Mouse (Mus musculus) hindbrain, embryonic 12.5 days (tissue): ENCODE results near the gene Pbld1. TPM values are rescaled to one million over a fixed set of nuclear protein-coding genes. Genes with fewer than 3 reads are reported as not detected.

ENCODE experiments used
- ATAC-seq: fragments of 200-750 bp; cut with Nextera tagmentation; 2 replicates; pipeline ENCODE4 v1.8.0; 2017; ENCODE audit warnings: moderate TSS enrichment; ENCODE audit not compliant: low FRiP score
- H3K27ac ChIP-seq: fragments of 300-500 bp; sonication (generic); 2 replicates; pipeline ENCODE4 v1.5.1; 2016; ENCODE audit warnings: mild to moderate bottlenecking
- H3K27me3 ChIP-seq: fragments of 300-500 bp; sonication (generic); 2 replicates; pipeline ENCODE4 v1.6.1; 2016; ENCODE audit warnings: mild to moderate bottlenecking
- H3K36me3 ChIP-seq: fragments of 300-500 bp; sonication (generic); 2 replicates; pipeline ENCODE4 v1.6.1; 2016; ENCODE audit warnings: mild to moderate bottlenecking
- H3K4me1 ChIP-seq: fragments of 300-500 bp; sonication (generic); 2 replicates; pipeline ENCODE4 v1.6.1; 2016
- H3K4me2 ChIP-seq: fragments of 300-500 bp; sonication (generic); replicated peaks from 2 replicates; pipeline ENCODE4 v1.6.1; 2016; ENCODE audit warnings: mild to moderate bottlenecking
- H3K4me3 ChIP-seq: fragments of 300-500 bp; sonication (generic); 2 replicates; pipeline ENCODE4 v1.5.1; 2016; ENCODE audit warnings: mild to moderate bottlenecking
- H3K9ac ChIP-seq: fragments of 300-500 bp; sonication (generic); 2 replicates; pipeline ENCODE4 v1.6.1; 2016; ENCODE audit warnings: mild to moderate bottlenecking, moderate library complexity
- H3K9me3 ChIP-seq: fragments of 300-500 bp; sonication (generic); replicated peaks from 2 replicates; pipeline ENCODE4 v1.6.1; 2016; ENCODE audit warnings: mild to moderate bottlenecking
- WGBS: fragments of 180-500 bp; shearing (Covaris S2); methylation state at CpG from one replicate; pipeline ENCODE4 v1.1.7; 2016; 5-methylcytosine and 5-hydroxymethylcytosine counted together
- polyA plus RNA-seq: library from polyadenylated mRNA; unstranded; fragments of >200 nt; fragmentation: Nextera tagmentation; extraction: Ambion mirVana; gene quantifications from 2 replicates; pipeline ENCODE4 v1.2.1, GENCODE M21; 2016

The Pbld1 gene
- polyA plus RNA-seq, 1 experiment from 2014 or later, result 0.83 TPM

DNA sequence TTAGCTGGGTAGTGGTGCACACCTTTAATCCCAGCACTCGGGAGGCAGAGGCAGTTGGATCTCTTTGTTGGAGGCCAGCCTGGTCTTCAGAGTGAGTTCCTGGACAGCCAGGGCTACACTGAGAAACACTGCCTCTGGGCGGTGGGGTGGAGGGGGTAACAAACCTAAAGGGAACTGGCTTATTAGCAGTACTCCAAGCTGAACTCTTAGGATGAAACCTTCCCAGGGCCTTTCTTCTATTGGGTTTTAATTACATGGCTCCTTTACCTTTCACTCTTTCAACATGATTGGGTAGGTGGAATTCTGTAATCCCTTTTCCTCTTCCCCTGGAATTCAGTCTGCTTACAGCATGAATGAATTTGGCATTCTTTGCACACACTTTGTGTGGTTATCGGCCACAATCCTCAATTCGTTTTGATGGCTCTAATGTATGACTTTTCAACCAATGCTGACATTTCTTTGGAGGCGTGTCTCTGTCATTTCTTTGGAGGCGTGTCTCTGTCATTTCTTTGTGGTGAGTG is 34.4 kb upstream of the Pbld1 start:
- 16% methylated on average over 6 of the region's 6 CpGs for WGBS
- H3K4me3 ChIP-seq, result peak overlapping the region; percentile 92; the same call in 1 of the 2 replicates

GRCm38 (mm10) chr10:63026156-63026794 is 33.7 kb upstream of the Pbld1 start:
- Histone ChIP-seq H3K4me2 (peak overlapping the region; percentile 76), H3K9ac (peak overlapping the region; percentile 32; the same call in 1 of the 2 replicates), H3K36me3 (no peaks in the 10 kb centered on the region), H3K4me3 (peak overlapping the region; percentile 0; the same call in 1 of the 2 replicates), H3K27ac (peak overlapping the region; percentile 100), H3K9me3 (no peaks in the 10 kb centered on the region), H3K27me3 (no peaks in the 10 kb centered on the region), H3K4me1 (peaks cover 40% of the 10 kb centered on the region)
- 9% methylated on average over 8 of the region's 8 CpGs for WGBS
- ATAC-seq, result peak; percentile 22

More for the DNA sequence above, 34.4 kb upstream of the Pbld1 start:
- H3K4me2 ChIP-seq, result peak overlapping the region; percentile 76
- H3K4me1 ChIP-seq, result peaks cover 46% of the 10 kb centered on the region
- no peaks in the 10 kb centered on the region for H3K27me3 ChIP-seq
- no peaks in the 10 kb centered on the region for H3K9me3 ChIP-seq
- peak overlapping the region; percentile 100 for H3K27ac ChIP-seq
- H3K36me3 ChIP-seq, result no peaks in the 10 kb centered on the region
- ATAC-seq, result no peak
- peak overlapping the region; percentile 3; the same call in 1 of the 2 replicates for H3K9ac ChIP-seq

DNA sequence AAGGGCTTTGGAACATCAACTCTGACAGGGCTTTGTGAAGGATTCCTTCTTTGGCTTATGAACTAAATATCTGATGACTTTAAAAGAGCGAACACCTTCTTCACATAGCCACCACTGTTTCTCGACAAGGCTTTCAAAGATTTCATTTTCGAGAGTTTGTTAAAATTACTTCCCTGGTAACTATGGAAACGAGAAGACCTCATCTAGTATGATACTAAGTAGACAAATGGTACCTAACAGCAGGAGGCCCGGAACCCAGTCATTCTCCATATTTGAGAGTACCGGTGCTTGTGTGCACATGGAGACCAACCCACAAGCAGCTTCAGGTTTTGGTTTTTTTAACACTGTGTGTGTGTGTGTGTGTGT is 33.2 kb upstream of the Pbld1 start:
- Histone ChIP-seq H3K27ac (peak overlapping the region; percentile 100), H3K27me3 (no peaks in the 10 kb centered on the region), H3K9ac (peak overlapping the region; percentile 32; the same call in 1 of the 2 replicates), H3K4me2 (peak overlapping the region; percentile 76), H3K36me3 (no peaks in the 10 kb centered on the region), H3K4me3 (0 out of 2 replicates have a peak overlapping the region, but pooled peaks have one; percentile 0), H3K4me1 (peaks cover 35% of the 10 kb centered on the region), H3K9me3 (no peaks in the 10 kb centered on the region)
- no peak for ATAC-seq
- 34% methylated on average over 6 of the region's 6 CpGs for WGBS

- WGBS, result 85% methylated on average over 10 of the region's 10 CpGs
- H3K4me2 ChIP-seq, result 0 out of 2 replicates have a peak overlapping the region, but pooled peaks have one; percentile 76
- H3K4me3 ChIP-seq, result no peak overlapping the region
- H3K27me3 ChIP-seq, result no peaks in the 10 kb centered on the region
- peaks cover 32% of the 10 kb centered on the region for H3K4me1 ChIP-seq
- no peaks in the 10 kb centered on the region for H3K36me3 ChIP-seq
- H3K27ac ChIP-seq, result peak overlapping the region; percentile 100
- no peak for ATAC-seq
- peak overlapping the region; percentile 13; the same call in 1 of the 2 replicates for H3K9ac ChIP-seq
- no peaks in the 10 kb centered on the region for H3K9me3 ChIP-seq
Measured at GRCm38 (mm10) chr10:63027376-63028161, 32.4 kb upstream of the Pbld1 start.

DNA sequence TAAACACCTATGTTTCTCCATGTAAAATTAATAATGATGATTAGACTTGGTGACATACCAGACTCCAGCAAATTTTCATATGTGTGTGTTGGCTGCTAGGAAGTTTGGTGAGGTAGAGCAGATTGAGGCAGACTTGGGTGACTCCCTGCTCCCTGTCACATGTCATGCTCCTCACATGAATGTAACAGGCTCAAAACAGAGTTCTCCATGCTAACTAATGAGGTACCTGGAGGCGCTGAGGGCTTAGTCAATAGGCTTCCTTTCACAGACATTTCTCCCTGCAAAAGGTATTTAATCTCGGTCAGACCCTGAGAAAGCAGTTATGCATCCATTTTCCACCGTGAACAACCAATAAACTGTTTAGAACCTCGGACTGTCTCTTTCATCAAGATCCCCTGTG is 31.6 kb upstream of the Pbld1 start:
- no peaks in the 10 kb centered on the region for H3K36me3 ChIP-seq
- no peak overlapping the region for H3K4me3 ChIP-seq
- peaks cover 32% of the 10 kb centered on the region for H3K4me1 ChIP-seq
- WGBS, result 51% methylated on average over 4 of the region's 4 CpGs
- 0 out of 2 replicates have a peak overlapping the region, but pooled peaks have one; percentile 2 for H3K9ac ChIP-seq
- no peaks in the 10 kb centered on the region for H3K9me3 ChIP-seq
- no peak for ATAC-seq
- H3K27ac ChIP-seq, result peak overlapping the region; percentile 100
- no peaks in the 10 kb centered on the region for H3K27me3 ChIP-seq
- no peak overlapping the region for H3K4me2 ChIP-seq

DNA sequence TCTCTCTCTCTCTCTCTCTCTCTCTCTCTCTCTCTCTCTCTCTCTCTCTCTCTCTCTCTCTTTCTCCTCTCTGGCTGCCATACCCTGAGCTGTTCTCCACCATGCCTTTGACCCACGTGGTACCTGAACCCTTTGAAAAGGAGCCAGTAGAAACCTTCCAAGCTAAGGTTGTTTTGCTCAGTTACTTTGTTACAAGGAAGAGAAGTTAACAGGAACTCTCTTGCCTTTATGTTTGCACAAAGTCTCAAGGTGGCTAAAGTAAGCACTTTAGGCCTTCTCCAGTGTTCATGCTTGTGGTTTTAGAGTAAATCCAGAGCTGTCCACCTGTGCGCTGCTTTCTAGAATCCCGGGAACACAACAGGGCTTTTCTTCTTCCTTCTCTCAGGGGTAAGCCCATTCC is 27.7 kb upstream of the Pbld1 start:
- H3K4me1 ChIP-seq, result peaks cover 13% of the 10 kb centered on the region; the same call in 1 of the 2 replicates
- ATAC-seq, result no peak
- no peak overlapping the region for H3K4me3 ChIP-seq
- no peak overlapping the region for H3K9ac ChIP-seq
- WGBS, result 74% methylated on average over 3 of the region's 3 CpGs
- H3K9me3 ChIP-seq, result no peaks in the 10 kb centered on the region
- no peak overlapping the region for H3K4me2 ChIP-seq
- no peak overlapping the region for H3K27ac ChIP-seq
- no peaks in the 10 kb centered on the region for H3K36me3 ChIP-seq
- no peaks in the 10 kb centered on the region for H3K27me3 ChIP-seq

DNA sequence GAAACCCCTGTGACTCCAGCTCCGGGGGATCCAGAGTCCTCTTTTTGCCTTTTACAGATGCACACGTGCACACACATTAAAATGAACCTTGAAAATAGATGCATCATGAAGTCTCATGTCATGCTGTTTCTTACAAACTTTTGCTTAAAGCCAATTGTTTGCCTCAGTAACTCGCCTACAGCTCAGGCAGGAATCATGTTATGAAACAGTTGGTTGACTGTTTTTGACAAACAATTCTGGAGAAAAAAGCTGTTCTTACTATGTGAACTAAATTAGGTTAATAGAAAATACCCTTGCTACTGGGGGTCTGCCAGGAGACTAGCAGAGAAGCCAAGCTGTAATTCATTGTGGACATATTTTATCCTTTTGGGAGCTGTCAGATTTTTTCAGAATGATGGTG is 27.0 kb upstream of the Pbld1 start:
- WGBS, result 71% methylated on average over 3 of the region's 3 CpGs
- H3K4me1 ChIP-seq, result 0 out of 2 replicates have a peak, but pooled peaks cover 10% of the 10 kb centered on the region
- H3K4me2 ChIP-seq, result no peak overlapping the region
- H3K36me3 ChIP-seq, result no peaks in the 10 kb centered on the region
- no peak overlapping the region for H3K27ac ChIP-seq
- H3K27me3 ChIP-seq, result no peaks in the 10 kb centered on the region
- H3K9ac ChIP-seq, result no peak overlapping the region
- no peaks in the 10 kb centered on the region for H3K9me3 ChIP-seq
- no peak for ATAC-seq
- H3K4me3 ChIP-seq, result no peak overlapping the region

- H3K4me1 ChIP-seq, result no peaks in the 10 kb centered on the region
- WGBS, result 63% methylated on average over 14 of the region's 14 CpGs
- no peaks in the 10 kb centered on the region for H3K27me3 ChIP-seq
- ATAC-seq, result no peak
- no peak overlapping the region for H3K4me3 ChIP-seq
- no peak overlapping the region for H3K4me2 ChIP-seq
- H3K9me3 ChIP-seq, result no peaks in the 10 kb centered on the region
- no peak overlapping the region for H3K9ac ChIP-seq
- no peak overlapping the region for H3K27ac ChIP-seq
- H3K36me3 ChIP-seq, result no peaks in the 10 kb centered on the region
Measured at GRCm38 (mm10) chr10:63038571-63039320, 21.2 kb upstream of the Pbld1 start.

DNA sequence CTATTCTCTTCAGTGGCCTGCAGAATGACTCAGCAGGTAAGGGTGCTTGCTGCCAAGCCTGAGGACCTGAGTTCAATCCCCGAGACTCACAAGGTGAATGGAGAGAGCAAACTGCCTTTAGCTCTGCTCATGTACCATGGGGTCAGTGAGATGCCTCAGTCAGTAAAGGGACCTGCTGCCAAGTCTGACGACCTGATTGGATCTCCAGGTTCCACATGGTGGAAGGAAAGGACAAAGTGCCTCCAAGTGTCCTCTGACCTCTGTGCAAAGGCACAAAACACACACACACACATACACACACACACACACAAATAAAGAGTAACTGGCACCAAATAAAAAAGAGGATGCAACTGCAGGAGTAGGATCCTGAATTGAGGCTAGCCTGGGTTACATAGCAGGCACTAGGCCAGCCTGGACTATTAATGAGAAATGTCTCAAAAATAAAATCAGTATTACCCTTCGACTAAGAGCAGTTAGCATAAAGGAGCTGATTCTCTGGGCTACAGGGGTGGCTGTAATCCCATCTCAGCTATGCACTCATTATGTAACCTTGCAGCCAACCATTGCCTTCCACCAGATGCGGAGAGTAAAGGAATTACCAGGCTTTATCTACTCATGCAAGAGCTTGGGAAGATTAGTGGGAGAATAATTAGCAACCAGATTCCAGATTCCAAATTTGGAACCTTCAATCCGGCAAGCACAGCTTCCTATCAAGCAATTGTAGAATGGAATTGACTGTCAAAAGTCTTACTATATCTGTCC is 19.9 kb upstream of the Pbld1 start:
- Histone ChIP-seq H3K27ac (no peak overlapping the region), H3K36me3 (no peaks in the 10 kb centered on the region), H3K4me3 (no peak overlapping the region), H3K9ac (no peak overlapping the region), H3K4me1 (no peaks in the 10 kb centered on the region), H3K4me2 (no peak overlapping the region), H3K9me3 (no peaks in the 10 kb centered on the region), H3K27me3 (no peaks in the 10 kb centered on the region)
- 84% methylated on average over 5 of the region's 5 CpGs for WGBS
- ATAC-seq, result no peak

- Histone ChIP-seq H3K9ac (no peak overlapping the region), H3K9me3 (no peaks in the 10 kb centered on the region), H3K4me1 (no peaks in the 10 kb centered on the region), H3K36me3 (no peaks in the 10 kb centered on the region), H3K4me2 (no peak overlapping the region), H3K27me3 (no peaks in the 10 kb centered on the region), H3K4me3 (no peak overlapping the region), H3K27ac (no peak overlapping the region)
- ATAC-seq, result no peak
- WGBS, result 69% methylated on average over 3 of the region's 3 CpGs
Measured at GRCm38 (mm10) chr10:63043154-63043553, 16.8 kb upstream of the Pbld1 start.

DNA sequence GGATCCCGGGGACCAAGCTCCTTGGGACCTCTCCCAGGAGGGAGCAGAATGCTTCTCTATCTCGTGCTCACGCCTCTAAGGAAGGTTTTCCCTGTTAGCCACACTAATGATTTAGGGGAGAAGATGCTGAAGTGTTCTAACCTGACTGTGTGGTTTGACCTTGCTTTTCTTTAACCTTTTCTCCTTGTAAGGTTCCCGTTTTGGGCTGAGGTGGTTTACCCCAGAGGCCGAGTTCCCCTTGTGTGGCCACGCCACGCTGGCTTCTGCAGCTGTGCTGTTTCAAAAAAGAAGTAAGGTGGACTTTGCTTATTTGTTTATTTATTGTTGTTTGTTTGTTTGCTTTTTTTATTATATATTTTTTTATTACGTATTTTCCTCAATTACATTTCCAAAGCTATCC is 12.2 kb upstream of the Pbld1 start:
- no peak for ATAC-seq
- WGBS, result 96% methylated on average over 8 of the region's 8 CpGs
- H3K4me2 ChIP-seq, result no peak overlapping the region
- no peaks in the 10 kb centered on the region for H3K36me3 ChIP-seq
- H3K4me1 ChIP-seq, result no peaks in the 10 kb centered on the region
- H3K27ac ChIP-seq, result no peak overlapping the region
- H3K4me3 ChIP-seq, result no peak overlapping the region
- no peak overlapping the region for H3K9ac ChIP-seq
- no peaks in the 10 kb centered on the region for H3K9me3 ChIP-seq
- H3K27me3 ChIP-seq, result no peaks in the 10 kb centered on the region
